Mouse (Mus musculus) erythroblast, embryonic 14.5 days (primary cell): Measurements from ENCODE around the gene Tm4sf20.

ENCODE experiments used
- GATA1 ChIP-seq: IDR thresholded peaks from 2 replicates; pipeline ENCODE4 v1.6.1; 2012; ENCODE audit warnings: low read length, inconsistent platforms, mixed read lengths
- TAL1 ChIP-seq: IDR thresholded peaks from 3 replicates; pipeline ENCODE4 v1.6.1; 2012; ENCODE audit warnings: low read length, inconsistent platforms, mixed read lengths

DNA sequence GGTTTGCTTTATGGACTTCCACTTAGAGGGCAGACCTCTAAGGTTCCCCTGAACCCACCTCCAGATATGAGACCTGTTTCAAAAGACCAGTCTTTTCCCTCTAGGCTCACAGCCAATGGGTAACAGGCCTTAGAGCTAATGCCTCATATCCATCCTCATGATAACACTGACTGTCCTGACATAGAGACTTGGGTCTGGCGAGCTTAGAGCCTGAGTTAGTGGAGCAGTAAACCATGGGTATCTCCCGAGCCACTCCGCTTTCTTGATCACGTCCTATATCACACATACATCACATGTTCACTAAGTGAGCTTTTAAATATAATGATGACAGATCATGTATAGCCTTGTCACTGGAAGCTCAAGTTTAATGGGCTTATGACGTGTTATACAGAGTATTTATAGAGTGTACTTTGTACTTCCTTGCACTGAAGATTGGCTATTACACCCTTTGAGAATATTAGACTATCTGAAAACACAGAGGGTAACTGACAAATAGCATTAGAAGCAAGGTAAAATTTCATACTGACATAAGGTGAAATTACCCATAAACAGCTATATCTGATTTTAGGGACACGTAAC, 11.2 kb upstream of the Tm4sf20 start:
- TF ChIP-seq TAL1 (no peak), GATA1 (no peak)
